Mouse (Mus musculus) small intestine, adult 2 months (tissue): ENCODE measurements around the gene Sspn. TPM values are rescaled to one million over a fixed set of nuclear protein-coding genes. Genes with fewer than 3 reads are reported as not detected.

ENCODE experiments used
- H3K27ac ChIP-seq: fragments of 200-500 bp; 2 replicates; pipeline ENCODE4 v1.5.1; 2012; ENCODE audit warnings: low read depth, low read length, control low read depth, inconsistent platforms; ENCODE audit not compliant: insufficient read depth
- H3K27me3 ChIP-seq: fragments of 200-500 bp; 2 replicates; pipeline ENCODE4 v1.6.1; 2012; ENCODE audit warnings: mild to moderate bottlenecking, moderate library complexity, low read length, inconsistent platforms; ENCODE audit not compliant: control insufficient read depth, insufficient read depth
- H3K36me3 ChIP-seq: fragments of 200-500 bp; 2 replicates; pipeline ENCODE4 v1.6.1; 2012; ENCODE audit warnings: mild to moderate bottlenecking, low read length, control low read depth, inconsistent platforms; ENCODE audit not compliant: control insufficient read depth, insufficient read depth
- H3K4me1 ChIP-seq: fragments of 200-500 bp; 2 replicates; pipeline ENCODE4 v1.6.1; 2012; ENCODE audit warnings: low read length, inconsistent platforms, mixed read lengths; ENCODE audit not compliant: control insufficient read depth, insufficient read depth, insufficient read length
- H3K4me3 ChIP-seq: fragments of 200-500 bp; 2 replicates; pipeline ENCODE4 v1.5.1; 2012; ENCODE audit warnings: low read depth, mild to moderate bottlenecking, control low read depth, inconsistent platforms, low read length, moderate library complexity
- CTCF ChIP-seq: fragments of 200-500 bp; IDR thresholded peaks from 2 replicates; pipeline ENCODE4 v1.5.1; 2012; ENCODE audit warnings: low read depth, mild to moderate bottlenecking, control low read depth, inconsistent platforms, low read length, moderate library complexity, mixed read lengths; ENCODE audit not compliant: insufficient replicate concordance, insufficient read length; ENCODE audit errors: extremely low read depth
- POLR2A ChIP-seq: fragments of 200-500 bp; IDR thresholded peaks from 2 replicates; pipeline ENCODE4 v1.6.1; 2012; ENCODE audit warnings: low read depth, mild to moderate bottlenecking, control low read depth, inconsistent platforms, low read length, moderate library complexity
- whole genome bisulfite sequencing: fragments of 180-500 bp; shearing (Covaris S2); methylation state at CpG from one replicate; pipeline ENCODE4 v1.1.7; 2018; 5-methylcytosine and 5-hydroxymethylcytosine counted together
- polyA plus RNA-seq: library from polyadenylated mRNA; depleted of rRNA; stranded (reverse); fragments of >200 nt; gene quantifications from 2 replicates; pipeline ENCODE4 v1.2.3, GENCODE M21; 2012; rRNA removed

The Sspn gene
- 1.2 and 1.4 TPM in 2 replicates for polyA plus RNA-seq

DNA sequence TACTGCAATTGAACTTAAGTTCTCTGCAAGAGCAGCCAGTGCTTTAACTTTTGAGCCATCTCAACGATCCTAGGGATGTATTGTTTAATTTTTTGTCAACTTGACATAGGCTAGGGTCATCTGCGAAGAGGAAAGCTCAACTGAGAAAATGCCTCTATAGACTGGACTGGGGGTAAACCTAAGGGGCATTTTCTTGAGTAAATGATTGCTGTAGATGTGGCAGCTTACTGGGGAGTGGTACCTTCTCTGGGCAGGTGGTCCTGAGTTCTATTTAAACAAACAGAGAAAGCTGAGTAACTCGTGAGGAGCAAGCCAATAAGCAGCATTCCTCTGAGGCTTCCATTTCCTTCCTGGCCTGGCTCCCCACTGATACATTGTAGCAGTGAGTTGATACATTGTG is at the start of gene Sspn:
Gene Sspn, plus strand, starts transcription at position 301 of the 400 bp plus-strand sequence.
- WGBS, result 71% methylated on average over 3 of the region's 3 CpGs
- Histone ChIP-seq H3K36me3 (no peaks in the 10 kb centered on the region), H3K27ac (no peak within 1 kb of the TSS), H3K4me1 (no peaks in the 10 kb centered on the region), H3K27me3 (no peaks in the 10 kb centered on the region), H3K4me3 (no peak within 1 kb of the TSS)
- no peak for TF ChIP-seq CTCF
- TF ChIP-seq POLR2A, result no peak

DNA sequence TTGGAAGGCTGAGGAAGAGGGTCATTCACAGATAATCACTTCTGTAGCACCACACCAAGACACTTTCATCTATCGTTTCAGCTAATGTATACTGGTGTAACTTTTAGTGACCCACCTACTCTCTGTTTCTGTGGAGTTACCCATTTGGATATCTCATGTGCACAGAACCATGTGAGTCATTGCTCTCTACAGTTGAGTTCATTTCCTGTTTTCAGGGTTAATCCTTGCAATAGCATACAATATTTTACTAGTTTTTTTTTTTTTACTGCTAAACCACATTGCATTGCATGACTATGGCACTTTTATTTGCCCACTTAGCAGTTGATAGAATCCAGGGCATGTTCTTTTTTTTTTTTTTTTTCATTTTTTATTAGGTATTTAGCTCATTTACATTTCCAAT is 48.4 kb upstream of the Sspn start:
- Histone ChIP-seq H3K4me1 (no peaks in the 10 kb centered on the region), H3K27me3 (no peaks in the 10 kb centered on the region), H3K36me3 (no peaks in the 10 kb centered on the region), H3K4me3 (no peak overlapping the region), H3K27ac (no peak overlapping the region)
- WGBS, result 61% methylated on average over 1 of the region's 1 CpGs
- no peak for TF ChIP-seq CTCF
- TF ChIP-seq POLR2A, result no peak

DNA sequence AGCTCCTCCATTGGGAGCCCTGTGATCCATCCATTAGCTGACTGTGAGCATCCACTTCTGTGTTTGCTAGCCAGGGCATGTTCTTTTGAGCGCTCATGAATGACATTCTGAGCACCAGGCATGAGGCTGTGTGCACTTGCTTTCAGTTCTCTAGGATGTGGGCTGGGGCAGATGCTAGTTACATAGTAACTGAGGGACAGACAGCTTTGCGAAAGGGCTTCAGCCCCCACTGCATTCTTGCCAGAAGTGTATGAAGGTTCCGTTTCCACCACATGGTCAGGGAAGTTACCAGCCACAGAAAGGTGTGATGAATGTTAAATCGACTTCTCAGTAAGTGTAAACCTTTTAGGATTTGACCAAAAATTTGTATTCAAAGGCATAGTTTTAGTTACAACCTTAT is 47.8 kb upstream of the Sspn start:
- H3K27me3 ChIP-seq, result no peaks in the 10 kb centered on the region
- H3K4me3 ChIP-seq, result no peak overlapping the region
- H3K27ac ChIP-seq, result no peak overlapping the region
- H3K36me3 ChIP-seq, result no peaks in the 10 kb centered on the region
- no peak for TF ChIP-seq POLR2A
- TF ChIP-seq CTCF, result no peak
- WGBS, result 64% methylated on average over 4 of the region's 4 CpGs
- no peaks in the 10 kb centered on the region for H3K4me1 ChIP-seq

DNA sequence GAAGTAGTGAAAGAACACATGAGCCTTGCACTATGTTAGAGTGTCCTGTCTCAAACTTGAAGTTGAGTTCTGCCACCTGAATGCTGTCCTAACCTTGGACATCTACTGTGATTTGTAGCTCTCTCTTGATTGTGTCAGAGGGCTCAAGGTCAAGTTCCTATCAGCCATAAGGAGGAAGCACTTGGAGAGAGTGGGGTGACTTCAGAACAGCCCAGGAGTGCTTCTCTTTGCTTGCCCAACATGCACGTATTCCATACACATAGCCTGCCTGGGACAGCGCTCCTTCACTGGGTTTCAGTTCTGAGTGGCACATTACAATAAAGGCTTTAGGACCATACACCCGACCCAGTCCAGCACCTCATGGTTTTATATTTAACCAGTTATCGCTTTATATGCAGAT is 46.4 kb upstream of the Sspn start:
- no peak for TF ChIP-seq POLR2A
- TF ChIP-seq CTCF, result no peak
- no peaks in the 10 kb centered on the region for H3K36me3 ChIP-seq
- no peak overlapping the region for H3K27ac ChIP-seq
- H3K27me3 ChIP-seq, result no peaks in the 10 kb centered on the region
- H3K4me1 ChIP-seq, result no peaks in the 10 kb centered on the region
- no peak overlapping the region for H3K4me3 ChIP-seq
- 68% methylated on average over 4 of the region's 4 CpGs for WGBS

DNA sequence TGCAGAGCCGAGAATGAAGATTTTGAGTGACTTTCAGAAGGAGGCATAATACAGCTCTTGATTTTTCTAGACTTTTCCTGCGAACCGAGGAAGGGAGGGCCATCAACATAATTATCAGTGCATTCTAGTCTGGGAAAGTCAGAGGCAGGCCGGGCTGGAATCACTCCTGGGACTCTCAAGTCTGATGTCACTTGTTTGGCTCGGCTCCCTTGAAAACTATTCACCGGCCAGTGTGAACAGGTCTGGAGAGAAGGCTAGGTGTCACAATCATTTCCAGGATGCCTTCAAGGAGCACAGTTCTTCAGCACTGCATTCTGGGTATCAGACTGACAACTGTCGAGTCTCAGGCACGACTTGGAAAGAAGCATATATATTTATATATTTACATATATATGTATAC is 45.2 kb upstream of the Sspn start:
- H3K4me1 ChIP-seq, result no peaks in the 10 kb centered on the region
- no peak overlapping the region for H3K27ac ChIP-seq
- no peaks in the 10 kb centered on the region for H3K36me3 ChIP-seq
- 69% methylated on average over 8 of the region's 8 CpGs for WGBS
- H3K4me3 ChIP-seq, result no peak overlapping the region
- TF ChIP-seq POLR2A (no peak), CTCF (no peak)
- no peaks in the 10 kb centered on the region for H3K27me3 ChIP-seq

DNA sequence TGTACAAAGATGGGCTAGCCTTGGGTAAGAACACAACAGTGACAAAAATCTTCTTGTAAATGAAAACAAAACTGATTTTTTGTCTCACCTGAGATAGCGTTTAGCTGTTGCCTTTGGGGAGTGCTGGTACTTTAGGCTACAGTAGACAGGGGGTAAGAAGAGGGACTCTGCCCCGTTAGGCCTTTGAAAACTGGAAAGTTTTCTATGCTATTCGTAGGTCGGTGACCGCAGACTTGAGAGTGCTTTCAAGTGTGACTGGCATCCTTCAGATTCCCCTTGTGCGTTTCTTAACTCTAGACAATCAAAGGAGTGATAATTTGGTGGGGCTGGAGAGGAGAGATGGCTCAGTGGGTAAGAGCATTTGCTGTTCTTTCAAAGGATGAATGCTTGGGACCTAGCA is 43.7 kb upstream of the Sspn start:
- H3K27ac ChIP-seq, result no peak overlapping the region
- no peaks in the 10 kb centered on the region for H3K36me3 ChIP-seq
- no peaks in the 10 kb centered on the region for H3K4me1 ChIP-seq
- H3K4me3 ChIP-seq, result no peak overlapping the region
- WGBS, result 89% methylated on average over 6 of the region's 6 CpGs
- H3K27me3 ChIP-seq, result no peaks in the 10 kb centered on the region
- TF ChIP-seq POLR2A, result no peak
- no peak for TF ChIP-seq CTCF

DNA sequence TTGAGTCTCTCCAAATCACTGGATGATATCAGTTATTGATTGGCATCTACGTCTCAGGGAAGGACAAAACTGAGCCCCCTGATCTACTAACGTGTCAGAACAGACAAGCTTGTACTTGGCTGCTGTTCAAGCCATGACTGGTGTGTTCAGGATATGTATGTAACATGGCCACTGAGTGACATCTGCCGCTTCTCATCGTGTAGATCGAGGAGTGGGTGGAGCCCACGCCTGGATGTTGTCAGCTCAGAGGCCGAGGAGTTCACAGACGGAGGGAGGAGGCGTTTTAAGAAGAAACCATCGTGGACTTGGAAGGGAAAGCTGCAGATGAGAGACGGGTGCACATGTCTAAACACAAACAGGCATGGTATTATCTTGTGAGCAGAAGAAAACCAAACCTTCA is 39.5 kb upstream of the Sspn start:
- no peaks in the 10 kb centered on the region for H3K27me3 ChIP-seq
- 74% methylated on average over 11 of the region's 11 CpGs for WGBS
- no peak overlapping the region for H3K4me3 ChIP-seq
- H3K27ac ChIP-seq, result no peak overlapping the region
- no peaks in the 10 kb centered on the region for H3K36me3 ChIP-seq
- no peaks in the 10 kb centered on the region for H3K4me1 ChIP-seq
- no peak for TF ChIP-seq POLR2A
- no peak for TF ChIP-seq CTCF
